Mouse (Mus musculus): Measurements from ENCODE around the gene Gstp1.

- TF ChIP-seq CTCF (IDR thresholded peaks at IDR 0.05; ENCODE audit: low read depth) (no peak), EP300 (IDR thresholded peaks at IDR 0.05; ENCODE audit: low read depth) (no peak)
Measured at GRCm38 (mm10) chr19:4086156-4086555, 48.4 kb upstream of the Gstp1 start.

Measured in heart, postnatal 0 days (tissue).